Comparison of ENCODE assay signal across 9 mouse cellular contexts in the genomic region with DNA sequence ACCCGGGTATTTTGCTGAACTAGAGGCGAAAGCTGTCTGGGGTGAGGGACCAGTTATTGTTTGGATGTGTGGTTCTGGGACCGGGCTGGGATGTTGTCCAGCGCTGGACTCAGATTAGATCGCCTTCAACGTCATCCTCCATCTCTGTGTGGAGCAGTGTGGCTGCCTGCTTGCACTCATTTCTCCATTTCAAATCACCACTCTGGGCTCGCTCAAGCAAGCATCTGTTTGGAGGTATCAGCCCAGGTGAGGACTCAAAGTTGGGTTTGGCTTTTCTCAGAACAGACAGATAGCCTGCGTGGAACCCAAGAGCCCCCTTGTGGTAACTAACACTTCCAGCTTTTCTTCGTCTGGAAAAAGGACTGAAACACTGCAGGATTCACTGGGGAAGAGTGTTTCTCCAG. TPM values are rescaled to one million over a fixed set of nuclear protein-coding genes. Genes with fewer than 3 reads are reported as not detected.
DNase-seq lines count a peak whose midpoint lies in the region; ATAC-seq and TF ChIP-seq lines count a peak whose summit lies in the region.
"Had no signal": no experiment of that assay in that cellular context is flagged by ENCODE, and none has a peak within 500 bp of the region (broad histone marks: within the 10 kb centered on the region; RNA-seq: fewer than 3 reads in every experiment).

No protein-coding gene starts in this region.

- in situ Hi-C loops in CH12.LX (cut with MboI; ENCODE audit: low pct_ligation_motif_present, low pct_unique_long_range_greater_than_20kb, low sequenced_read_pairs) = no loop called here

- H3K27me3 ChIP-seq in CH12.LX (replicated peaks) = no peaks in the 10 kb centered on the region
- no peaks in the 10 kb centered on the region for H3K27me3 ChIP-seq in kidney, postnatal 0 days (ENCODE audit: insufficient read depth, low read length)
- H3K27me3 ChIP-seq in limb, embryonic 15.5 days = no peaks in the 10 kb centered on the region

- no peak overlapping the region for H3K4me2 ChIP-seq in CH12.LX (ENCODE audit: insufficient read depth, low read depth, poor library complexity, severe bottlenecking)
- no peak overlapping the region for H3K4me2 ChIP-seq in kidney, postnatal 0 days (ENCODE audit: low read length)
- no peak overlapping the region for H3K4me2 ChIP-seq in limb, embryonic 15.5 days
- H3K4me2 ChIP-seq: heart, embryonic 15.5 days had no signal

- H3K36me3 ChIP-seq in CH12.LX (replicated peaks in 1 of 2; ENCODE audit: control insufficient read depth in 1 of 2, insufficient read depth in 1 of 2, low read length in 1 of 2) = no peaks in the 10 kb centered on the region
- no peaks in the 10 kb centered on the region for H3K36me3 ChIP-seq in kidney, postnatal 0 days (ENCODE audit: insufficient read depth, low read length)
- H3K36me3 ChIP-seq in limb, embryonic 15.5 days = no peaks in the 10 kb centered on the region
- H3K36me3 ChIP-seq: heart, embryonic 15.5 days had no signal

- TF ChIP-seq RAD21 in CH12.LX (IDR thresholded peaks at IDR 0.05; ENCODE audit: low read depth, low read length) = peak; percentile 95

- no peak overlapping the region for H3K27ac ChIP-seq in CH12.LX (ENCODE audit: insufficient read depth, low read depth)
- H3K27ac ChIP-seq in kidney, postnatal 0 days = no peak overlapping the region
- no peak overlapping the region for H3K27ac ChIP-seq in limb, embryonic 15.5 days
- H3K27ac ChIP-seq: heart, embryonic 15.5 days had no signal

- dilution Hi-C loops in CH12.LX (cut with MboI; ENCODE audit: extremely low pct_ligation_motif_present, extremely low pct_unique_long_range_greater_than_20kb, low sequenced_read_pairs) = no loop called here

- no peak for TF ChIP-seq EP300 in CH12.LX (IDR thresholded peaks at IDR 0.05; ENCODE audit: low read length)

- peak; percentile 44 to 95 for TF ChIP-seq CTCF in CH12.LX (conservative IDR thresholded peaks at IDR 0.05 in 1 of 2, IDR thresholded peaks at IDR 0.05 in 1 of 2; ENCODE audit: low read depth in 2 of 2, low read length in 2 of 2)
- peak; percentile 94 for TF ChIP-seq CTCF in kidney, postnatal 0 days (IDR thresholded peaks at IDR 0.05; ENCODE audit: low read depth)

- no peak for ATAC-seq in kidney, postnatal 0 days (replicated peaks; ENCODE audit: low FRiP score, low read depth)
- ATAC-seq in limb, embryonic 15.5 days (ENCODE audit: insufficient number of reproducible peaks, low FRiP score, low TSS enrichment, low read depth) = 0 out of 2 replicates have a peak, but pooled peaks have one; percentile 30

- no peak for TF ChIP-seq POLR2A in CH12.LX (IDR thresholded peaks at IDR 0.05; ENCODE audit: low read depth, low read length)

- DNase-seq in 3T3-L1 (ENCODE audit: low read depth, low spot score) = peak; percentile 65
- DNase-seq in CH12.LX (ENCODE audit: extremely low read depth) = peak; percentile 62
- peak; percentile 24 for DNase-seq in cerebellum, adult 8-10 months
- peak; percentile 39 to 59 for DNase-seq in frontal cortex, postnatal 10 days (ENCODE audit: low spot score in 2 of 2)
- peak; percentile 81 for DNase-seq in kidney, postnatal 0 days (ENCODE audit: low spot score)
- peak; percentile 84 for DNase-seq in retina, embryonic 14.5 days (ENCODE audit: low spot score)
- DNase-seq in spleen, adult 12 weeks (ENCODE audit: low spot score) = no peak

- no peak overlapping the region for H3K4me3 ChIP-seq in CH12.LX (replicated peaks in 1 of 3; ENCODE audit: low read depth in 2 of 3, low read length in 2 of 3, poor library complexity in 1 of 3)
- no peak overlapping the region for H3K4me3 ChIP-seq in kidney, postnatal 0 days (replicated peaks; ENCODE audit: low read depth, low read length)
- no peak overlapping the region for H3K4me3 ChIP-seq in limb, embryonic 15.5 days
- H3K4me3 ChIP-seq: heart, embryonic 15.5 days had no signal

- H3K9ac ChIP-seq in CH12.LX (ENCODE audit: insufficient read depth, low read depth) = no peak overlapping the region
- H3K9ac ChIP-seq in kidney, postnatal 0 days (ENCODE audit: low read depth, low read length) = no peak overlapping the region
- H3K9ac ChIP-seq in limb, embryonic 15.5 days = no peak overlapping the region
- H3K9ac ChIP-seq: heart, embryonic 15.5 days had no signal

- WGBS in kidney, postnatal 0 days = 48% methylated on average over 9 of the region's 9 CpGs
- WGBS in limb, embryonic 15.5 days = 47% methylated on average over 9 of the region's 9 CpGs

- no peaks in the 10 kb centered on the region for H3K79me2 ChIP-seq in CH12.LX (replicated peaks; ENCODE audit: control insufficient read depth, extremely low read depth, insufficient read depth, poor library complexity, severe bottlenecking)

- peaks cover 4 to 6% of the 10 kb centered on the region in 2 experiments; a peak in 2 of 4 replicates for H3K4me1 ChIP-seq in CH12.LX (ENCODE audit: control insufficient read depth in 1 of 2, insufficient read depth in 2 of 2)
- H3K4me1 ChIP-seq in kidney, postnatal 0 days (replicated peaks; ENCODE audit: insufficient read depth, low read length) = no peaks in the 10 kb centered on the region
- 0 out of 2 replicates have a peak, but pooled peaks cover 2% of the 10 kb centered on the region for H3K4me1 ChIP-seq in limb, embryonic 15.5 days
- H3K4me1 ChIP-seq: heart, embryonic 15.5 days had no signal

- H3K9me3 ChIP-seq in CH12.LX (replicated peaks; ENCODE audit: low read length) = no peaks in the 10 kb centered on the region
- H3K9me3 ChIP-seq in kidney, postnatal 0 days (replicated peaks; ENCODE audit: low read length) = no peaks in the 10 kb centered on the region
- H3K9me3 ChIP-seq in limb, embryonic 15.5 days = no peaks in the 10 kb centered on the region
- H3K9me3 ChIP-seq: heart, embryonic 15.5 days had no signal

TF ChIP-seq in CH12.LX, 34 proteins besides CTCF, POLR2A, EP300 and RAD21:
- TF ChIP-seq SMC3 (IDR thresholded peaks at IDR 0.05; ENCODE audit: low read depth, low read length) (peak; percentile 96), KAT2A (IDR thresholded peaks at IDR 0.05; ENCODE audit: insufficient replicate concordance, low read length) (no peak), ZC3H11A (IDR thresholded peaks at IDR 0.05; ENCODE audit: low read depth, low read length) (peak; percentile 84)

RNA-seq across cellular contexts. Expression of a gene that starts 33.5 kb away (rescaled TPM):
- total RNA-seq in CH12.LX (2012; rRNA removed) (12.9 and 13.5 TPM in 2 replicates), CH12.LX (2014; rRNA removed) (25.2 and 26.1 TPM in 2 replicates)
- 18.9 and 20.2 TPM in 2 replicates for polyA plus RNA-seq in CH12.LX (2012; ENCODE audit: insufficient read length, low read depth)
- polyA plus RNA-seq in kidney, postnatal 0 days (2015; fragmentation: Nextera tagmentation; extraction: Ambion mirVana) = 9.7 and 10.0 TPM in 2 replicates
- 11.8 and 11.9 TPM in 2 replicates for polyA plus RNA-seq in limb, embryonic 15.5 days (2015; fragmentation: Nextera tagmentation; extraction: Ambion mirVana)

RNA-seq across cellular contexts. Expression of a gene that starts 33.6 kb away (rescaled TPM):
- total RNA-seq in CH12.LX (2012; rRNA removed) = 14.8 and 17.5 TPM in 2 replicates
- total RNA-seq in CH12.LX (2014; rRNA removed) = 31.7 and 32.1 TPM in 2 replicates
- polyA plus RNA-seq in CH12.LX (2012; ENCODE audit: insufficient read length, low read depth) = 24.6 and 28.4 TPM in 2 replicates
- 13.2 and 13.8 TPM in 2 replicates for polyA plus RNA-seq in kidney, postnatal 0 days (2015; fragmentation: Nextera tagmentation; extraction: Ambion mirVana)
- 14.3 and 15.4 TPM in 2 replicates for polyA plus RNA-seq in limb, embryonic 15.5 days (2015; fragmentation: Nextera tagmentation; extraction: Ambion mirVana)
